Mouse (Mus musculus) myocyte (in vitro differentiated cells): ENCODE results near the gene Phlpp1.

Source experiments
- E2F4 ChIP-seq: IDR thresholded peaks from one replicate; pipeline ENCODE4 v1.6.1; 2011; ENCODE audit warnings: mild to moderate bottlenecking, control low read depth, moderate library complexity; ENCODE audit not compliant: insufficient read depth
- MAX ChIP-seq: IDR thresholded peaks from one replicate; pipeline ENCODE4 v1.6.1; 2011; ENCODE audit warnings: low read depth, mild to moderate bottlenecking, control low read depth
- POLR2A ChIP-seq: IDR thresholded peaks from one replicate; pipeline ENCODE4 v1.6.1; 2011; ENCODE audit warnings: low read depth, mild to moderate bottlenecking, control low read depth, moderate library complexity; ENCODE audit not compliant: insufficient read length
- POLR2AphosphoS2 ChIP-seq: IDR thresholded peaks from one replicate; pipeline ENCODE4 v1.6.1; 2011; ENCODE audit warnings: low read depth, control low read depth; ENCODE audit not compliant: insufficient read length

GRCm38 (mm10) chr1:106352801-106353511, 181.4 kb downstream of the Phlpp1 start:
- TF ChIP-seq POLR2A (no peak), MAX (no peak), POLR2AphosphoS2 (no peak), E2F4 (no peak)
